Mouse (Mus musculus) cerebellum, adult 2 months (tissue): ENCODE measurements around the gene Ccdc162.

Experiments used
- CTCF ChIP-seq: fragments of 200-500 bp; IDR thresholded peaks from 2 replicates; pipeline ENCODE4 v1.5.1; 2011; ENCODE audit warnings: low read depth, mild to moderate bottlenecking, control low read depth, low read length, moderate library complexity, borderline replicate concordance; ENCODE audit not compliant: insufficient read depth
- POLR2A ChIP-seq: fragments of 200-500 bp; IDR thresholded peaks from 2 replicates; pipeline ENCODE4 v1.6.1; 2011; ENCODE audit warnings: low read length, control low read depth, borderline replicate concordance; ENCODE audit not compliant: insufficient read depth

- no peak for TF ChIP-seq CTCF
- no peak for TF ChIP-seq POLR2A
Measured at GRCm38 (mm10) chr10:41675243-41675642, 41.2 kb downstream of the Ccdc162 start.
